Mouse (Mus musculus): ENCODE results near the gene Echs1. TPM values are rescaled to one million over a fixed set of nuclear protein-coding genes. Genes with fewer than 3 reads are reported as not detected.
A peak's percentile ranks its signal among the peaks of the same experiment; 100 is the strongest.

The Echs1 gene
- polyA plus RNA-seq, 1 experiment = 5.5 TPM

GRCm38 (mm10) chr7:140121338-140121910, 5.1 kb upstream of the Echs1 start:
- no peaks in the 10 kb centered on the region for H3K27me3 ChIP-seq (replicated peaks)
- H3K4me1 ChIP-seq = peaks cover 63% of the 10 kb centered on the region
- H3K9me3 ChIP-seq = no peaks in the 10 kb centered on the region
- H3K36me3 ChIP-seq (replicated peaks; ENCODE audit: low read length) = no peaks in the 10 kb centered on the region
- peak overlapping the region; percentile 64 for H3K4me3 ChIP-seq (replicated peaks)
- TF ChIP-seq FLI1 (IDR thresholded peaks at IDR 0.05; ENCODE audit: low read length) (no peak), GATA1 (IDR thresholded peaks at IDR 0.05; ENCODE audit: borderline replicate concordance, low read length) (no peak)

GRCm38 (mm10) chr7:140120484-140120883, 4.2 kb upstream of the Echs1 start:
- no peak for TF ChIP-seq GATA1 (IDR thresholded peaks at IDR 0.05; ENCODE audit: borderline replicate concordance, low read length)
- no peak for TF ChIP-seq FLI1 (IDR thresholded peaks at IDR 0.05; ENCODE audit: low read length)
- no peaks in the 10 kb centered on the region for H3K9me3 ChIP-seq
- H3K4me1 ChIP-seq = peaks cover 62% of the 10 kb centered on the region
- no peak overlapping the region for H3K4me3 ChIP-seq (replicated peaks)
- no peaks in the 10 kb centered on the region for H3K36me3 ChIP-seq (replicated peaks; ENCODE audit: low read length)
- H3K27me3 ChIP-seq (replicated peaks) = no peaks in the 10 kb centered on the region

GRCm38 (mm10) chr7:140115583-140116328, 520 bp downstream of the Echs1 start, which contains the start of gene Paox:
Paox (plus strand) TSS chr7:140115799.
- peaks cover 22% of the 10 kb centered on the region for H3K36me3 ChIP-seq (replicated peaks; ENCODE audit: low read length)
- peaks cover 35% of the 10 kb centered on the region for H3K4me1 ChIP-seq
- TF ChIP-seq FLI1 (IDR thresholded peaks at IDR 0.05; ENCODE audit: low read length) (no peak), GATA1 (IDR thresholded peaks at IDR 0.05; ENCODE audit: borderline replicate concordance, low read length) (no peak)
- H3K9me3 ChIP-seq = no peaks in the 10 kb centered on the region
- no peaks in the 10 kb centered on the region for H3K27me3 ChIP-seq (replicated peaks)
- H3K4me3 ChIP-seq (replicated peaks) = peak within 1 kb of the TSS; percentile 94

DNA sequence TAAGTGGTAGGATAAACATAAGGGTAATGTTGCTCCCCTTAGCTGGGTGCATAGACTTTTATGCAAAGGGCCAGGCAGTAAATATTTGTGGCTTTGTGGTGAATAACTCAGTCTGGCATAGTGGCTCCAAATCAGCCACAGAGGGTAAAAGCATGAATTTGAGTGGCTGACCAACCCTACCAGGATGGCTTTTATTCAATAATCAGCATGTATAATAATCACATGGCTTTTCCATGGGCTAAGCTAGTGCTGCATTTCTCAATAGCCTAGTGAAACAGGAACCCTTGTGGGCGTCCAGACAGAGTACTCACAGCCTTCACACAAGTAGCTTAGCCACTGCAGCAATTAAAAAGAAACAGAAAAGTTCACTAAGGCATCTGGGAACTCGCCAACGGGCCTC, 4.3 kb downstream of the Echs1 start:
- TF ChIP-seq FLI1 (IDR thresholded peaks at IDR 0.05; ENCODE audit: low read length) (no peak), GATA1 (IDR thresholded peaks at IDR 0.05; ENCODE audit: borderline replicate concordance, low read length) (no peak)
- H3K36me3 ChIP-seq (replicated peaks; ENCODE audit: low read length) = peaks cover 60% of the 10 kb centered on the region
- H3K27me3 ChIP-seq (replicated peaks) = no peaks in the 10 kb centered on the region

GRCm38 (mm10) chr7:140104009-140104408, 12.3 kb downstream of the Echs1 start:
- H3K4me1 ChIP-seq = peaks cover 36% of the 10 kb centered on the region
- no peak overlapping the region for H3K4me3 ChIP-seq (replicated peaks)
- H3K36me3 ChIP-seq (replicated peaks; ENCODE audit: low read length) = peaks cover 57% of the 10 kb centered on the region
- no peak for TF ChIP-seq GATA1 (IDR thresholded peaks at IDR 0.05; ENCODE audit: borderline replicate concordance, low read length)
- no peak for TF ChIP-seq FLI1 (IDR thresholded peaks at IDR 0.05; ENCODE audit: low read length)
- H3K9me3 ChIP-seq = no peaks in the 10 kb centered on the region
- no peaks in the 10 kb centered on the region for H3K27me3 ChIP-seq (replicated peaks)

More for the DNA sequence above, 4.3 kb downstream of the Echs1 start:
- Histone ChIP-seq H3K4me3 (replicated peaks) (no peak overlapping the region), H3K9me3 (no peaks in the 10 kb centered on the region), H3K4me1 (peaks cover 24% of the 10 kb centered on the region)

GRCm38 (mm10) chr7:140101993-140102860, 14.0 kb downstream of the Echs1 start, which contains the start of gene Fuom:
Fuom (minus strand) TSS chr7:140102441.
- peak within 1 kb of the TSS; percentile 91 for H3K4me3 ChIP-seq (replicated peaks)
- H3K9me3 ChIP-seq = no peaks in the 10 kb centered on the region
- H3K36me3 ChIP-seq (replicated peaks; ENCODE audit: low read length) = peaks cover 39% of the 10 kb centered on the region
- peaks cover 54% of the 10 kb centered on the region for H3K4me1 ChIP-seq
- TF ChIP-seq FLI1 (IDR thresholded peaks at IDR 0.05; ENCODE audit: low read length) = no peak
- no peak for TF ChIP-seq GATA1 (IDR thresholded peaks at IDR 0.05; ENCODE audit: borderline replicate concordance, low read length)
- H3K27me3 ChIP-seq (replicated peaks) = peaks cover 3% of the 10 kb centered on the region

DNA sequence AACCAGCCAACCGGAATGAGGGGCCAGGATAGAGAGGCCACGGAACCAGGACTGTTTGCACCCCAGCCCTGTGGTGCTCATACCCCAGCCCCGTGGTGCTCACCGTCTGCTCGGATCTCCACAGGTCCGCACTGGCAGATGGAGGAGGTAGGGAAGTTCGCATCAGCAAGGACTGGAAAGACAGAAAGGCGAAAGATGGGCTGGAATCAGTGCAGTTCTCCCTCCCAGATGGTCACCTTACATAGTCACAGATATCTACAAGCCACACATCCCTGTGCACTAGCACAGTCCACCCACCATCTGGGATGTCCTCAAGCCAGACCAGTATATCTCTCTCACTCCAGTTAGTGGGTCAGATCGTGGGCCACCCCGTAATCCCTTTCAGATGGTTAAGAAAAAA, 14.8 kb downstream of the Echs1 start:
- H3K9me3 ChIP-seq = no peaks in the 10 kb centered on the region
- no peak for TF ChIP-seq FLI1 (IDR thresholded peaks at IDR 0.05; ENCODE audit: low read length)
- no peak for TF ChIP-seq GATA1 (IDR thresholded peaks at IDR 0.05; ENCODE audit: borderline replicate concordance, low read length)
- H3K27me3 ChIP-seq (replicated peaks) = peaks cover 6% of the 10 kb centered on the region
- H3K36me3 ChIP-seq (replicated peaks; ENCODE audit: low read length) = peaks cover 33% of the 10 kb centered on the region
- peak overlapping the region; percentile 12 for H3K4me3 ChIP-seq (replicated peaks)
- H3K4me1 ChIP-seq = peaks cover 58% of the 10 kb centered on the region

- peak overlapping the region; percentile 38 for H3K4me3 ChIP-seq (replicated peaks)
- peaks cover 65% of the 10 kb centered on the region for H3K4me1 ChIP-seq
- H3K9me3 ChIP-seq = no peaks in the 10 kb centered on the region
- H3K27me3 ChIP-seq (replicated peaks) = peaks cover 23% of the 10 kb centered on the region
- no peak for TF ChIP-seq FLI1 (IDR thresholded peaks at IDR 0.05; ENCODE audit: low read length)
- TF ChIP-seq GATA1 (IDR thresholded peaks at IDR 0.05; ENCODE audit: borderline replicate concordance, low read length) = no peak
- H3K36me3 ChIP-seq (replicated peaks; ENCODE audit: low read length) = peaks cover 12% of the 10 kb centered on the region
Observed at GRCm38 (mm10) chr7:140098466-140098865, 17.8 kb downstream of the Echs1 start.

GRCm38 (mm10) chr7:140096055-140096454, 20.2 kb downstream of the Echs1 start:
- Histone ChIP-seq H3K36me3 (replicated peaks; ENCODE audit: low read length) (peaks cover 11% of the 10 kb centered on the region), H3K9me3 (peaks cover 7% of the 10 kb centered on the region), H3K4me1 (peaks cover 43% of the 10 kb centered on the region), H3K27me3 (replicated peaks) (peaks cover 25% of the 10 kb centered on the region), H3K4me3 (replicated peaks) (no peak overlapping the region)
- TF ChIP-seq FLI1 (IDR thresholded peaks at IDR 0.05; ENCODE audit: low read length) (no peak), GATA1 (IDR thresholded peaks at IDR 0.05; ENCODE audit: borderline replicate concordance, low read length) (no peak)

Data from megakaryocyte, embryonic 14.5 days (primary cell).